Mouse (Mus musculus): ENCODE results near the gene Pnrc2. TPM values are rescaled to one million over a fixed set of nuclear protein-coding genes. Genes with fewer than 3 reads are reported as not detected.

Gene Pnrc2
- 165 and 171 TPM in 2 replicates for polyA plus RNA-seq (2015; fragmentation: Nextera tagmentation; extraction: Ambion mirVana)

DNA sequence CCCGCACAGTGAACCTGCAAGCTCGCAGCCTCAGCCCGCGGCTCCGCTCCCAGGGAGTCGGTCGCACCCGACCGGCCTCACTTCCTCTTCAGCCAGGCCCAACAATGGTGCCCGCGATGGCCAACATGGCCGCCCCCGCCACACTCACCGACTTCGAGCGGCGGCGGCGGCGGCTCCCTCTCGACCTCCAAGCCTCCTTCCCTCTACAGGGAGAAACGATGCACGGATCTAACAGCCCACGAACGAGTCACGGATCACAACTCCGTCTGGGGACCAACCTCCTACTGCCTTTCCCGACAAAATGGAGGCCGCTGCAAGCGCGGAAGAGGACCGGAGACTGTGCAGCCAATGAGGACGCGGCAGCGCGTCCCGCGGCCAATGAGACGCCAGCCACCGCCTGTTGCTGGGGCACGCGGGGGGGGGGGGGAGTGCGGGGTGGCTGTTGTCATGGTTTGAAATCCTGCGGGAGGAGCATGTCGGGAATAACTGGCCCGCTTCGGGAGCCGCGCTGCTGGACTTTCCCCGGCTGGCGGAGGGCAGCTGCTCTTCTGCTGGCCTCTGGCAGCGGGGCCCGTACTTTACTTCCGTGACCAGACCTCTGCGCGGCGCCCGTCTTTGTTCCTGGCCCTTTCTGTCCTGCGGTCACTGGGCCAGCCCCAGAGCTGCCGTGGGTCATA, at the start of gene Pnrc2:
Gene Pnrc2, minus strand, starts transcription at position 325 of the 677 bp plus-strand sequence.
- Histone ChIP-seq H3K4me2 (ENCODE audit: low read depth, low read length) (peak within 1 kb of the TSS; percentile 76), H3K4me1 (ENCODE audit: control insufficient read depth, insufficient read depth, low read length) (peaks cover 42% of the 10 kb centered on the region), H3K27ac (ENCODE audit: low read length) (peak within 1 kb of the TSS; percentile 100), H3K9ac (ENCODE audit: low read depth, low read length) (peak within 1 kb of the TSS; percentile 88), H3K36me3 (ENCODE audit: control insufficient read depth, insufficient read depth, low read length) (no peaks in the 10 kb centered on the region; the same call in 1 of the 2 replicates), H3K9me3 (ENCODE audit: control insufficient read depth, low read length) (no peaks in the 10 kb centered on the region), H3K27me3 (replicated peaks; ENCODE audit: control insufficient read depth, insufficient read depth, low read length) (no peaks in the 10 kb centered on the region), H3K4me3 (ENCODE audit: low read length) (peak within 1 kb of the TSS; percentile 78)
- under 1% methylated on average over 58 of the region's 60 CpGs for WGBS
- ATAC-seq = peak; percentile 96

DNA sequence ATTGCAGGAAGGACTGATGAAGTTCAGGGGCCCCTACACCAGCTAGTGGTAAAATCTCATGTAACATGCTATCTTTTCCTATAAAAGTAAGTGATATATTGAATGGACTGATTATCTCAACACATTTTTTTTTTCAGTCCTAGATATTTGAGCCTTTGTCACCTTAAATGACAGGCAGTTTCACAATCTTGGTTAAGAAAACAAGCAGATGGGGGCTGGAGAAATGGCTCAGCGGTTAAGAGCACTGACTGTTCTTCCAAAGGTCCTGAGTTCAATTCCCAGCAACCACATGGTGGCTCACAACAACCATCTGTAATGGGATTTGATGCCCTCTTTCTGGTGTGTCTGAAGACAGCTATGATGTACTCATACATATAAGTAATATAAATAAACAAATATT, 48.5 kb upstream of the Pnrc2 start:
- peaks cover 19% of the 10 kb centered on the region for H3K4me1 ChIP-seq (ENCODE audit: control insufficient read depth, insufficient read depth, low read length)
- 74% methylated on average over 1 of the region's 1 CpGs for WGBS
- H3K9ac ChIP-seq (ENCODE audit: low read depth, low read length) = peak overlapping the region; percentile 87; the same call in 1 of the 2 replicates
- no peaks in the 10 kb centered on the region for H3K27me3 ChIP-seq (replicated peaks; ENCODE audit: control insufficient read depth, insufficient read depth, low read length)
- peak overlapping the region; percentile 83 for H3K4me2 ChIP-seq (ENCODE audit: low read depth, low read length)
- H3K4me3 ChIP-seq (ENCODE audit: low read length) = peak overlapping the region; percentile 96; the same call in 1 of the 2 replicates
- peak overlapping the region; percentile 85; the same call in 1 of the 2 replicates for H3K27ac ChIP-seq (ENCODE audit: low read length)
- no peaks in the 10 kb centered on the region for H3K9me3 ChIP-seq (ENCODE audit: control insufficient read depth, low read length)
- no peak for ATAC-seq
- 0 out of 2 replicates have a peak, but pooled peaks cover 10% of the 10 kb centered on the region for H3K36me3 ChIP-seq (ENCODE audit: control insufficient read depth, insufficient read depth, low read length)

DNA sequence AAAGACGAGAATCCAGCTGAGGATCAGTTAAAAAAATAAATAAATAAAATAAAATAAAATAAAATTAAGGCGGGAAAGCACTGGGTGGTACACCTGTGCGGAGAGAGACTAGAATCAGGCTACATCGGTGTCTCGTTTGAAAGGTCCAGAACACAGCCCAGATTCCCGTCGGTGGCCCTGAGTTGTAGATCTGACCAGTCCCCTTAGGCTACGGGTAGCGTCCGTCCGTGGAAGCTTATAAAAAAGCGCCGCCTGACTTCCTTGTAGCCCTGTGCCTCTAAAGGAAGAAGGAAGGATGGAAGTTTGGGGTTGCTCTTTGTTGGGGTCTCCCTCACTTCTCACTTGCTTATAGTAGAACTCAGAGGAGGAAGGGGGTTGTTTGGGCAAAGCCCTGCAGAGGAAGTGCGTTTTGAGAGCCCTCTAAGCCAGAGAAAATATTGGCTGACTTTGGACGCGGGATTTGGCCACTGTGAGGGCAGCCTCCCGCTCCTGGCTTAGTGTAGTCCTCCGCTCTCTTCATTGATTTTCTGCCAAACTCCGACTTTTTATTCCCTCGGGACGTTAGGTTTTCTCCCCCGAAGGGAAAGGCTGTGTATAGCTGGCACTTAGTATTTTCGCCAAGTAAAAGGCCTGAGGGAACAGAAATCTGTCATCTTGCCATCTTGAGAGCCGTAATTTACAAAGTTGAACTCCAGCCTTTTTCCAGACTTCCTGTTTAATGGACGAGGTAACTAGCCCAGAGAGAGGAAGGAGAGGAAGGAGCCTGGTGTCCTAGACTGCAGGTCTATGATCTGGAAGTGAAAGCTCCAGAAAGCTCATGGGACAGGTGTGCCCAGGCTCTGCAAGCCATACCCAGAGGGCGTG, 47.8 kb upstream of the Pnrc2 start:
- peak overlapping the region; percentile 83 for H3K4me2 ChIP-seq (ENCODE audit: low read depth, low read length)
- no peaks in the 10 kb centered on the region for H3K27me3 ChIP-seq (replicated peaks; ENCODE audit: control insufficient read depth, insufficient read depth, low read length)
- peak; percentile 19; the same call in 1 of the 2 replicates for ATAC-seq
- H3K36me3 ChIP-seq (ENCODE audit: control insufficient read depth, insufficient read depth, low read length) = 0 out of 2 replicates have a peak, but pooled peaks cover 10% of the 10 kb centered on the region
- 2% methylated on average over 26 of the region's 26 CpGs for WGBS
- H3K4me1 ChIP-seq (ENCODE audit: control insufficient read depth, insufficient read depth, low read length) = peaks cover 19% of the 10 kb centered on the region
- peak overlapping the region; percentile 87 for H3K9ac ChIP-seq (ENCODE audit: low read depth, low read length)
- peak overlapping the region; percentile 85 for H3K27ac ChIP-seq (ENCODE audit: low read length)
- H3K9me3 ChIP-seq (ENCODE audit: control insufficient read depth, low read length) = no peaks in the 10 kb centered on the region
- peak overlapping the region; percentile 96 for H3K4me3 ChIP-seq (ENCODE audit: low read length)

DNA sequence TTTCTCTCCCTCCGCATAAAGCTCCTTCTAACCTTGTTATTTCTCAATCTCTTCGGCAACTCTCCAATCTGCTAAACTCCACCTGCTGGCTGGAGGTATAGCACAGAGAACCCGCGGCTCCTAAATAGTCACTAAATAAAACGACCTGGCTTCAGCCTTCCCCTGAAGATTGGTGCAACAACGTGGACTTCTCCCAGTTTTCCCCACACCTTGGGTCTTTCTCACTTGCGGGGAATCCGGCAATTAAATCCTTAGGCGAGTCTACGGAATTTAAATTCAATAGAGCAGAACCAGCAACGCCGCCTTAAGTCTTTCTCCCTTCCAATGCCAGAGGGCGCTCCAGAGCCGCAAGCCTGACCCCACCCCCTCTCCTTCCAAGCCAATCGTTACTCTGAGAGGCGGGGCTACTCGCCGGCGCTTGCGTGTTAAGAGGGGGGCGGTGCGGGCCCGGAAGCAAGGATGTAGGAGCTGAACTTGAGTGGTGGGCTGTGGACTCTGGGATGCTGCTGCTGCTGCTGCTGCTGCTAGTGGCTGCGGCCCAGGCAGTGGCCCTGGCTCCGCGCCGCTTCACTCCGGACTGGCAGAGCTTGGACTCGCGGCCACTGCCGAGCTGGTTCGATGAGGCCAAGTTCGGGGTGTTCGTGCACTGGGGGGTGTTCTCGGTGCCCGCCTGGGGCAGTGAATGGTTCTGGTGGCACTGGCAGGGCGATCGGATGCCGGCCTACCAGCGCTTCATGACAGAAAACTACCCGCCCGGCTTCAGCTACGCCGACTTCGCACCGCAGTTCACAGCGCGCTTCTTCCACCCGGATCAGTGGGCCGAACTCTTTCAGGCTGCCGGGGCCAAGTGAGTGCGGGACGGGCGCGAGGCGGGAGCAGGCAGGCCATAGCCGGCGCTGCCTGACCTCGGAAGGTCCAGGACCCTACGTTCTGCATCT, 46.9 kb upstream of the Pnrc2 start, which contains the start of gene Fuca1:
Gene Fuca1, plus strand, starts transcription at position 432 of the 938 bp plus-strand sequence.
- Histone ChIP-seq H3K27me3 (replicated peaks; ENCODE audit: control insufficient read depth, insufficient read depth, low read length) (no peaks in the 10 kb centered on the region), H3K36me3 (ENCODE audit: control insufficient read depth, insufficient read depth, low read length) (0 out of 2 replicates have a peak, but pooled peaks cover 8% of the 10 kb centered on the region), H3K4me1 (ENCODE audit: control insufficient read depth, insufficient read depth, low read length) (peaks cover 16% of the 10 kb centered on the region), H3K27ac (ENCODE audit: low read length) (peak within 1 kb of the TSS; percentile 86), H3K4me3 (ENCODE audit: low read length) (peak within 1 kb of the TSS; percentile 96), H3K9ac (ENCODE audit: low read depth, low read length) (peak within 1 kb of the TSS; percentile 87), H3K9me3 (ENCODE audit: control insufficient read depth, low read length) (no peaks in the 10 kb centered on the region), H3K4me2 (ENCODE audit: low read depth, low read length) (peak within 1 kb of the TSS; percentile 83)
- WGBS = 2% methylated on average over 60 of the region's 60 CpGs
- ATAC-seq = peak; percentile 88

- H3K4me1 ChIP-seq (ENCODE audit: control insufficient read depth, insufficient read depth, low read length) = peaks cover 14% of the 10 kb centered on the region
- peak overlapping the region; percentile 86 for H3K27ac ChIP-seq (ENCODE audit: low read length)
- H3K27me3 ChIP-seq (replicated peaks; ENCODE audit: control insufficient read depth, insufficient read depth, low read length) = no peaks in the 10 kb centered on the region
- 75% methylated on average over 3 of the region's 3 CpGs for WGBS
- H3K4me2 ChIP-seq (ENCODE audit: low read depth, low read length) = no peak overlapping the region; the same call in 1 of the 2 replicates
- no peak overlapping the region for H3K4me3 ChIP-seq (ENCODE audit: low read length)
- no peak overlapping the region for H3K9ac ChIP-seq (ENCODE audit: low read depth, low read length)
- ATAC-seq = peak; percentile 69
- 0 out of 2 replicates have a peak, but pooled peaks cover 6% of the 10 kb centered on the region for H3K36me3 ChIP-seq (ENCODE audit: control insufficient read depth, insufficient read depth, low read length)
- H3K9me3 ChIP-seq (ENCODE audit: control insufficient read depth, low read length) = no peaks in the 10 kb centered on the region
Observed at GRCm38 (mm10) chr4:135919280-135919639, 45.6 kb upstream of the Pnrc2 start.

DNA sequence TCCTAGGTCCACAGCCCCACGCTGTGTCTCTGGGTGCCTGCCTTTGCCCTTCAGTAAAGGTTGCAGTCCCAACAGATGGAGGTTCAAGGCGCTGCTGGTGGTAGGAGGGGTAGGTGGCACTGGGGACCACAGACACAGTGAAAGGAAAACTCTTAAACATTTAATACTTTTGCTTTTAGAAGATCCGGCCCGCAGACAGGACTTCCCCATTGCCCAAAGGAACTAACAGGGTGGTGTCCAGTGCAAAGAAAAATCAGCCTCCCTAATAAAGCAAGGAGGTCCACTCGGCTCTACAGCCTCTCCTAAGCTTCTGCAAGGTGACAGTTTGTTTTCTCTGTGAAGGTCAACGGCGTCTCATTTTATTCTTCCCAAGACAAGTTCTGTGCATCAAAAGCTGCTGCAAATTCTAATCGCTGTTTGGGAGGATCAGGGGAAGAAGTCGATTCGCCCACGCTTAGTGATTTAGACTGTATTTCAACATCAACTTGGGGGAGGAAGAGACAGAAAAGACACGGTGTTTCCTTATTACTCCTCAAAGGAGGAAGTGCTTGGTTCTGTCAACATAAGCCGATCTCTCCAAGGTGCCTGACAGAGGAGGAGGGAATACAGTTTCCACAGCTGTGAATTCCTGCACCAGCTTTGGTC, 45.1 kb upstream of the Pnrc2 start:
- no peak overlapping the region for H3K9ac ChIP-seq (ENCODE audit: low read depth, low read length)
- H3K4me1 ChIP-seq (ENCODE audit: control insufficient read depth, insufficient read depth, low read length) = peaks cover 14% of the 10 kb centered on the region
- ATAC-seq = peak; percentile 73
- WGBS = 67% methylated on average over 13 of the region's 13 CpGs
- 0 out of 2 replicates have a peak, but pooled peaks cover 4% of the 10 kb centered on the region for H3K36me3 ChIP-seq (ENCODE audit: control insufficient read depth, insufficient read depth, low read length)
- H3K4me2 ChIP-seq (ENCODE audit: low read depth, low read length) = peak overlapping the region; percentile 32
- H3K9me3 ChIP-seq (ENCODE audit: control insufficient read depth, low read length) = no peaks in the 10 kb centered on the region
- H3K4me3 ChIP-seq (ENCODE audit: low read length) = no peak overlapping the region
- H3K27ac ChIP-seq (ENCODE audit: low read length) = peak overlapping the region; percentile 86
- no peaks in the 10 kb centered on the region for H3K27me3 ChIP-seq (replicated peaks; ENCODE audit: control insufficient read depth, insufficient read depth, low read length)

DNA sequence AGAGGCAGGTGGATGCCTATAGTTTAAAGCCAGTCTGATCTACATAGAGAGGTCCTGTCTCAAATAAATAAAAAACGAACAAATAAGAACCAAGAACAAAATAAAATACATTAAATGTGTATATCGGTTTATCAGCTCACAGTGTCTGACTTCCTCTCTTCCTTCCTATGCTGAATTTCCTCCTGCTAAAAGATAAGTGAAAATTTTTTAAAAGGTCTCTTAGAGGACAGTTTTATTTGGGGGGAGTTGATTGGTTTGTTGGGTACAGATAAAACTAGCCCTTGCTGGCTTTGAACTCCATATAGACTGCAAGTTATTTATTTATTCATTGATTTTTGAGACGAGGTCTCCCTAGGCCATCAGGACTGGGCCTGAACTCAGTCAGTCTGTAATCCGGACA, 39.8 kb upstream of the Pnrc2 start:
- no peak for ATAC-seq
- Histone ChIP-seq H3K4me3 (ENCODE audit: low read length) (no peak overlapping the region), H3K27me3 (replicated peaks; ENCODE audit: control insufficient read depth, insufficient read depth, low read length) (no peaks in the 10 kb centered on the region), H3K9me3 (ENCODE audit: control insufficient read depth, low read length) (no peaks in the 10 kb centered on the region), H3K4me2 (ENCODE audit: low read depth, low read length) (no peak overlapping the region), H3K4me1 (ENCODE audit: control insufficient read depth, insufficient read depth, low read length) (peaks cover 14% of the 10 kb centered on the region; the same call in 1 of the 2 replicates), H3K27ac (ENCODE audit: low read length) (no peak overlapping the region), H3K36me3 (ENCODE audit: control insufficient read depth, insufficient read depth, low read length) (no peaks in the 10 kb centered on the region), H3K9ac (ENCODE audit: low read depth, low read length) (no peak overlapping the region)
- WGBS = 71% methylated on average over 4 of the region's 4 CpGs

- peak; percentile 42 for ATAC-seq
- H3K27ac ChIP-seq (ENCODE audit: low read length) = peak overlapping the region; percentile 21; the same call in 1 of the 2 replicates
- WGBS = 23% methylated on average over 3 of the region's 3 CpGs
- H3K9me3 ChIP-seq (ENCODE audit: control insufficient read depth, low read length) = no peaks in the 10 kb centered on the region
- H3K27me3 ChIP-seq (replicated peaks; ENCODE audit: control insufficient read depth, insufficient read depth, low read length) = no peaks in the 10 kb centered on the region
- 0 out of 2 replicates have a peak overlapping the region, but pooled peaks have one; percentile 17 for H3K9ac ChIP-seq (ENCODE audit: low read depth, low read length)
- H3K4me1 ChIP-seq (ENCODE audit: control insufficient read depth, insufficient read depth, low read length) = peaks cover 9% of the 10 kb centered on the region; the same call in 1 of the 2 replicates
- no peaks in the 10 kb centered on the region for H3K36me3 ChIP-seq (ENCODE audit: control insufficient read depth, insufficient read depth, low read length)
- H3K4me2 ChIP-seq (ENCODE audit: low read depth, low read length) = no peak overlapping the region
- H3K4me3 ChIP-seq (ENCODE audit: low read length) = no peak overlapping the region
Observed at GRCm38 (mm10) chr4:135912835-135913234, 39.2 kb upstream of the Pnrc2 start.
